Mouse (Mus musculus): ENCODE measurements around the gene Gimap4. TPM values are rescaled to one million over a fixed set of nuclear protein-coding genes. Genes with fewer than 3 reads are reported as not detected.
"Not testable (repeated sequence)": the region's sequence is repeated elsewhere in the genome, so short reads cannot be mapped to it uniquely, and the experiment has no call there.

The Gimap4 gene
- polyA plus RNA-seq, 1 experiment from 2014 or later = 10.6 TPM

GRCm38 (mm10) chr6:48679701-48680100, 4.6 kb upstream of the Gimap4 start:
- H3K36me3 ChIP-seq = no peaks in the 10 kb centered on the region
- H3K27me3 ChIP-seq (ENCODE audit: insufficient read depth, poor library complexity, severe bottlenecking) = no peaks in the 10 kb centered on the region
- 77% methylated on average over 6 of the region's 6 CpGs for WGBS
- peaks cover 8% of the 10 kb centered on the region for H3K4me1 ChIP-seq
- no peaks in the 10 kb centered on the region for H3K9me3 ChIP-seq
- H3K27ac ChIP-seq = no peak overlapping the region
- no peak overlapping the region for H3K4me3 ChIP-seq
- no peak for DNase-seq (ENCODE audit: low spot score)

- H3K27me3 ChIP-seq (ENCODE audit: insufficient read depth, poor library complexity, severe bottlenecking) = no peaks in the 10 kb centered on the region
- no peaks in the 10 kb centered on the region for H3K36me3 ChIP-seq
- DNase-seq (ENCODE audit: low spot score) = peak; percentile 14
- no peak overlapping the region for H3K27ac ChIP-seq
- H3K4me3 ChIP-seq = no peak overlapping the region
- 75% methylated on average over 5 of the region's 5 CpGs for WGBS
- no peaks in the 10 kb centered on the region for H3K9me3 ChIP-seq
- H3K4me1 ChIP-seq = peaks cover 8% of the 10 kb centered on the region
These were observed 3.9 kb upstream of the Gimap4 start for GRCm38 (mm10) chr6:48680421-48680820.

- no peak overlapping the region for H3K27ac ChIP-seq
- no peaks in the 10 kb centered on the region for H3K27me3 ChIP-seq (ENCODE audit: insufficient read depth, poor library complexity, severe bottlenecking)
- H3K9me3 ChIP-seq = no peaks in the 10 kb centered on the region
- H3K4me1 ChIP-seq = no peaks in the 10 kb centered on the region
- no peaks in the 10 kb centered on the region for H3K36me3 ChIP-seq
- H3K4me3 ChIP-seq = no peak overlapping the region
- peak; percentile 24 for DNase-seq (ENCODE audit: low spot score)
- WGBS = 60% methylated on average over 3 of the region's 3 CpGs
These were observed 2.8 kb upstream of the Gimap4 start for GRCm38 (mm10) chr6:48681472-48682090.

- Histone ChIP-seq H3K4me3 (no peak overlapping the region), H3K4me1 (no peaks in the 10 kb centered on the region), H3K27ac (no peak overlapping the region), H3K27me3 (ENCODE audit: insufficient read depth, poor library complexity, severe bottlenecking) (no peaks in the 10 kb centered on the region), H3K9me3 (no peaks in the 10 kb centered on the region), H3K36me3 (no peaks in the 10 kb centered on the region)
- no peak for DNase-seq (ENCODE audit: low spot score)
- WGBS = 74% methylated on average over 4 of the region's 4 CpGs
These were observed 2.1 kb upstream of the Gimap4 start for GRCm38 (mm10) chr6:48682271-48682670.

GRCm38 (mm10) chr6:48683263-48683821, 1.0 kb upstream of the Gimap4 start:
- not testable (repeated sequence) for H3K27me3 ChIP-seq (ENCODE audit: insufficient read depth, poor library complexity, severe bottlenecking); H3K9me3 ChIP-seq; H3K27ac ChIP-seq; H3K4me1 ChIP-seq; DNase-seq (ENCODE audit: low spot score); H3K36me3 ChIP-seq; H3K4me3 ChIP-seq
- 85% methylated on average over 4 of the region's 4 CpGs for WGBS

GRCm38 (mm10) chr6:48684806-48685205, 457 bp downstream of the Gimap4 start:
- no peak for DNase-seq (ENCODE audit: low spot score)
- 48% methylated on average over 4 of the region's 4 CpGs for WGBS
- peak overlapping the region; percentile 33; the same call in 1 of the 2 replicates for H3K27ac ChIP-seq
- no peak overlapping the region for H3K4me3 ChIP-seq
- no peaks in the 10 kb centered on the region for H3K9me3 ChIP-seq
- H3K27me3 ChIP-seq (ENCODE audit: insufficient read depth, poor library complexity, severe bottlenecking) = no peaks in the 10 kb centered on the region
- no peaks in the 10 kb centered on the region for H3K36me3 ChIP-seq
- no peaks in the 10 kb centered on the region for H3K4me1 ChIP-seq

GRCm38 (mm10) chr6:48685251-48685650, 902 bp downstream of the Gimap4 start:
- WGBS = 81% methylated on average over 2 of the region's 2 CpGs
- H3K9me3 ChIP-seq = no peaks in the 10 kb centered on the region

GRCm38 (mm10) chr6:48685694-48686665, 1.6 kb downstream of the Gimap4 start:
- Histone ChIP-seq H3K27me3 (ENCODE audit: insufficient read depth, poor library complexity, severe bottlenecking) (no peaks in the 10 kb centered on the region), H3K36me3 (no peaks in the 10 kb centered on the region), H3K9me3 (no peaks in the 10 kb centered on the region), H3K4me1 (no peaks in the 10 kb centered on the region), H3K27ac (peak overlapping the region; percentile 6; the same call in 1 of the 2 replicates), H3K4me3 (no peak overlapping the region)
- 76% methylated on average over 7 of the region's 7 CpGs for WGBS
- no peak for DNase-seq (ENCODE audit: low spot score)

More at GRCm38 (mm10) chr6:48685251-48685650, 902 bp downstream of the Gimap4 start:
- no peaks in the 10 kb centered on the region for H3K27me3 ChIP-seq (ENCODE audit: insufficient read depth, poor library complexity, severe bottlenecking)
- H3K36me3 ChIP-seq = no peaks in the 10 kb centered on the region
- no peak overlapping the region for H3K4me3 ChIP-seq
- H3K27ac ChIP-seq = peak overlapping the region; percentile 33
- no peak for DNase-seq (ENCODE audit: low spot score)
- H3K4me1 ChIP-seq = no peaks in the 10 kb centered on the region

GRCm38 (mm10) chr6:48687077-48687476, 2.7 kb downstream of the Gimap4 start:
- H3K27ac ChIP-seq = no peak overlapping the region; the same call in 1 of the 2 replicates
- H3K36me3 ChIP-seq = no peaks in the 10 kb centered on the region
- no peak for DNase-seq (ENCODE audit: low spot score)
- WGBS = 64% methylated on average over 2 of the region's 2 CpGs
- no peaks in the 10 kb centered on the region for H3K4me1 ChIP-seq
- H3K9me3 ChIP-seq = no peaks in the 10 kb centered on the region
- H3K4me3 ChIP-seq = no peak overlapping the region
- H3K27me3 ChIP-seq (ENCODE audit: insufficient read depth, poor library complexity, severe bottlenecking) = no peaks in the 10 kb centered on the region

GRCm38 (mm10) chr6:48689320-48689719, 5.0 kb downstream of the Gimap4 start:
- 63% methylated on average over 2 of the region's 2 CpGs for WGBS
- H3K27me3 ChIP-seq (ENCODE audit: insufficient read depth, poor library complexity, severe bottlenecking) = no peaks in the 10 kb centered on the region
- DNase-seq (ENCODE audit: low spot score) = no peak
- no peaks in the 10 kb centered on the region for H3K9me3 ChIP-seq
- no peak overlapping the region for H3K27ac ChIP-seq
- H3K4me3 ChIP-seq = no peak overlapping the region
- H3K4me1 ChIP-seq = no peaks in the 10 kb centered on the region
- H3K36me3 ChIP-seq = no peaks in the 10 kb centered on the region

- 82% methylated on average over 6 of the region's 6 CpGs for WGBS
- Histone ChIP-seq H3K4me1 (no peaks in the 10 kb centered on the region), H3K9me3 (no peaks in the 10 kb centered on the region), H3K27me3 (ENCODE audit: insufficient read depth, poor library complexity, severe bottlenecking) (no peaks in the 10 kb centered on the region), H3K36me3 (no peaks in the 10 kb centered on the region), H3K4me3 (no peak overlapping the region), H3K27ac (no peak overlapping the region)
- DNase-seq (ENCODE audit: low spot score) = no peak
These were observed 8.6 kb downstream of the Gimap4 start for GRCm38 (mm10) chr6:48692962-48693361.

GRCm38 (mm10) chr6:48696830-48697554, 12.6 kb downstream of the Gimap4 start:
- Histone ChIP-seq H3K27ac (no peak overlapping the region), H3K27me3 (ENCODE audit: insufficient read depth, poor library complexity, severe bottlenecking) (no peaks in the 10 kb centered on the region), H3K9me3 (no peaks in the 10 kb centered on the region), H3K36me3 (no peaks in the 10 kb centered on the region), H3K4me3 (no peak overlapping the region), H3K4me1 (no peaks in the 10 kb centered on the region)
- WGBS = 88% methylated on average over 4 of the region's 4 CpGs
- DNase-seq (ENCODE audit: low spot score) = no peak
